Mouse (Mus musculus) CH12.LX (cell line): Measurements from ENCODE around the gene Lmnb2.

Experiments used
- CHD2 ChIP-seq: IDR thresholded peaks from 2 replicates; pipeline ENCODE4 v1.6.1; 2011; ENCODE audit warnings: low read length, improper control_type of control experiment
- CTCF ChIP-seq, 2 experiments: IDR thresholded peaks in 1 of 2; conservative IDR thresholded peaks in 1 of 2; 2 replicates each; pipeline ENCODE4 v1.5.1; 2011 to 2012; ENCODE audit warnings: low read depth in 2 of 2, low read length in 2 of 2, improper control_type of control experiment in 1 of 2, inconsistent platforms in 1 of 2, mild to moderate bottlenecking in 1 of 2, moderate library complexity in 1 of 2
- ETS1 ChIP-seq: conservative IDR thresholded peaks from 2 replicates; pipeline ENCODE4 v1.6.1; 2012; ENCODE audit warnings: low read depth, mild to moderate bottlenecking, inconsistent platforms, low read length, improper control_type of control experiment, moderate library complexity
- MYC ChIP-seq: IDR thresholded peaks from 2 replicates; pipeline ENCODE4 v1.6.1; 2011; ENCODE audit warnings: low read depth, mild to moderate bottlenecking, improper control_type of control experiment, low read length
- NELFE ChIP-seq: IDR thresholded peaks from 2 replicates; pipeline ENCODE4 v1.6.1; 2011; ENCODE audit warnings: low read depth, low read length, improper control_type of control experiment
- POLR2A ChIP-seq: IDR thresholded peaks from 2 replicates; pipeline ENCODE4 v1.6.1; 2011; ENCODE audit warnings: low read depth, mild to moderate bottlenecking, improper control_type of control experiment, low read length
- ZKSCAN1 ChIP-seq: IDR thresholded peaks from 2 replicates; pipeline ENCODE4 v1.6.1; 2012; ENCODE audit warnings: low read depth, inconsistent platforms, low read length, improper control_type of control experiment, borderline replicate concordance

DNA sequence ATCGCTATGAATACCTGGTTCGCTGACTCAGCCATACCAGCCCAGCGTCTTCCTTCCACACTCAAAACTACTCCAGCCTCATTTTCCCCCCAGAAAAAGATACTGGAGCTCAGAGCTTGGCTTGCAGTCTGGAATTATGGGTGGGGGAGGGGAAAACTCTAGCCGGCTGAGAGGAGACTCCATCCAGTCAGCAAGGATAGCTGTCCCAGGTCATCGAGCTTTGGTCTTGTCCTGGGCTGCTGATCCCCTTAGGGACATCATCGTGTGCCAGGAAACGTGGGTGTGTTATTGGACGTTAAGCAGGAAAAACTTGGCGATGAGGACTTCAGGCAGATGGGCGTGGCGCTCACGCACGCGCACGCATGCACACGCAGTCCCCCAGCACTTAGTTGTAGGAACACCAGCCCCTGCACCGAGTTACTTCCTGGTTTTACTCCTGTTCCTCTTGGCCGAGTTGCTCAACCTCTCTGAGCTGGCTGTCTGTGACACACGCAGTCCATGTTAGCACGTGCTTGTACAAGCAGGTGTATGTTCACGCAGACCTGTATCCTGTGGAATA lies 15.5 kb upstream of the Lmnb2 start:
- TF ChIP-seq CTCF (conservative IDR thresholded peaks at IDR 0.05 in 1 of 2, IDR thresholded peaks at IDR 0.05 in 1 of 2; ENCODE audit: low read depth in 2 of 2, low read length in 2 of 2) = no peak
- TF ChIP-seq MYC = 0 out of 2 replicates have a peak, but pooled peaks have one; percentile 26
- TF ChIP-seq CHD2 = peak; percentile 63; the same call in 1 of the 2 replicates
- no peak for TF ChIP-seq POLR2A
- no peak for TF ChIP-seq NELFE
- no peak for TF ChIP-seq ZKSCAN1
- TF ChIP-seq ETS1 = 0 out of 2 replicates have a peak, but pooled peaks have one; percentile 15
